Mouse (Mus musculus) natural killer cell, adult 2 months (primary cell): ENCODE results near the gene Kif21b.
A peak's percentile ranks its signal among the peaks of the same experiment; 100 is the strongest.

Experiments used
- DNase-seq, 2 experiments: peaks; one replicate each; pipeline ENCODE4 v3.0.0; 2022; ENCODE audit warnings: low spot score in 2 of 2

Gene Kif21b

GRCm38 (mm10) chr1:136156951-136157350 lies 25.8 kb downstream of the Kif21b start:
- no peak for DNase-seq

- no peak for DNase-seq
Measured at GRCm38 (mm10) chr1:136159830-136160229, 28.6 kb downstream of the Kif21b start.

- DNase-seq: no peak
Measured at GRCm38 (mm10) chr1:136160297-136160696, 29.1 kb downstream of the Kif21b start.

- no peak for DNase-seq
Measured at GRCm38 (mm10) chr1:136160930-136161329, 29.7 kb downstream of the Kif21b start.

- DNase-seq: no peak
Measured at GRCm38 (mm10) chr1:136161333-136161921, 30.2 kb downstream of the Kif21b start.

- no peak for DNase-seq
Measured at GRCm38 (mm10) chr1:136165436-136165835, 34.2 kb downstream of the Kif21b start.

- no peak for DNase-seq
Measured at GRCm38 (mm10) chr1:136167657-136168056, 36.5 kb downstream of the Kif21b start.

- peak; percentile 21 to 58 for DNase-seq
Measured at GRCm38 (mm10) chr1:136170109-136170508, 38.9 kb downstream of the Kif21b start.

GRCm38 (mm10) chr1:136172696-136173095 lies 41.5 kb downstream of the Kif21b start:
- DNase-seq: no peak

- DNase-seq: no peak
Measured at GRCm38 (mm10) chr1:136174101-136174606, 43.0 kb downstream of the Kif21b start.

GRCm38 (mm10) chr1:136175183-136175582 lies 44.0 kb downstream of the Kif21b start:
- peak; percentile 42 to 57 for DNase-seq

- DNase-seq: no peak
Measured at GRCm38 (mm10) chr1:136177085-136177484, 45.9 kb downstream of the Kif21b start.

GRCm38 (mm10) chr1:136178741-136179140 lies 47.6 kb downstream of the Kif21b start:
- DNase-seq: no peak

GRCm38 (mm10) chr1:136179511-136180001 lies 48.4 kb downstream of the Kif21b start:
- DNase-seq: no peak

- DNase-seq: no peak
Measured at GRCm38 (mm10) chr1:136190033-136190432, 58.8 kb downstream of the Kif21b start.

GRCm38 (mm10) chr1:136212803-136213202 lies 81.6 kb downstream of the Kif21b start, which contains the start of gene Mroh3:
Mroh3 (minus strand) TSS chr1:136212828.
- DNase-seq: peak in 1 of 2 experiments; percentile 21

- no peak for DNase-seq
Measured at GRCm38 (mm10) chr1:136214304-136214703, 83.1 kb downstream of the Kif21b start.

- no peak for DNase-seq
Measured at GRCm38 (mm10) chr1:136220037-136220871, 89.1 kb downstream of the Kif21b start.

- no peak for DNase-seq
Measured at GRCm38 (mm10) chr1:136222386-136222785, 91.2 kb downstream of the Kif21b start.

- DNase-seq: no peak
Measured at GRCm38 (mm10) chr1:136223758-136224342, 92.7 kb downstream of the Kif21b start.

- DNase-seq: no peak
Measured at GRCm38 (mm10) chr1:136225846-136226245, 94.7 kb downstream of the Kif21b start.

GRCm38 (mm10) chr1:136226626-136227025 lies 95.4 kb downstream of the Kif21b start:
- DNase-seq: no peak
